Mouse (Mus musculus): ENCODE measurements around the gene Nav2. TPM values are rescaled to one million over a fixed set of nuclear protein-coding genes. Genes with fewer than 3 reads are reported as not detected.

Nav2 gene
- total RNA-seq, 2 experiments from 2014 or later = 77.4 to 100 TPM

DNA sequence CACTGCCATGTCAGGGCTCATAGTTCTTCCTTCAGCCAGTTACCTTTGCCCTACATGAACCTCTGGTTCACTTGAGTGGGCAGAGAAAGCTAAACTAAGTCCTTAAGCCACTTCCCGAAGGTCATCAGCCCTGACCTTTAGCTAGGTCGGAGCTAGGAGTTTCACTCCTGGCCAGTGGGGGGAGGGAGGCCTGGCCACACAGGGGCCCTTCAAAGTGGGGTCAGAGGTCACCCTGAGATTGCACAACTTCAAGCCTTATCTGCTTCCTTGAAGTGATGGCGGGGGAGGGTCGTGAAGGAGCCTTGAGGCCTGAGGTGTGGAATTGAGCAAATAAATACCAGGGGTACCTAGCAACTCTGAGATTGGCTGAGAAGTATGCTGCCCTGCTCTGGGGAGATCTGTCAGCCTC is 389.9 kb downstream of the Nav2 start:
- no peak for DNase-seq

DNA sequence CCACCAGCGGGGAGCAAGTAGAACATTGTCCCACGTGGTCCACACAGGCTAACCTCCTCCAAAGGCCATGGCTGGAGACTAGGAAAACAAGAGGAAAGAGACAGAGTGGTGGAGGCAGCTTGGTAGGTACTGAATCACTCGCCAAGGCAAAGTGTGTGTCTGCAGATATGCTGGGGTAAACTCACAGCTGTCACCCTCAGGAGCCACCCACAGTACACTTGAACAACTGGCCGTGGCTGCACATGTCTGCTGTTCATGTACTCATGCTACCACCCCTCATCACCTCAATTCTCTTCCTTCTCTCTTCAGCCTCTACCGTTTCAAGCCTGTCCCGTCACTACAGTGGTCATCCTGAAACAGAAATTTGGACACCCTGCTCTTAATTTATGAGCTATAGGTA is 393.0 kb downstream of the Nav2 start:
- no peak for DNase-seq

DNA sequence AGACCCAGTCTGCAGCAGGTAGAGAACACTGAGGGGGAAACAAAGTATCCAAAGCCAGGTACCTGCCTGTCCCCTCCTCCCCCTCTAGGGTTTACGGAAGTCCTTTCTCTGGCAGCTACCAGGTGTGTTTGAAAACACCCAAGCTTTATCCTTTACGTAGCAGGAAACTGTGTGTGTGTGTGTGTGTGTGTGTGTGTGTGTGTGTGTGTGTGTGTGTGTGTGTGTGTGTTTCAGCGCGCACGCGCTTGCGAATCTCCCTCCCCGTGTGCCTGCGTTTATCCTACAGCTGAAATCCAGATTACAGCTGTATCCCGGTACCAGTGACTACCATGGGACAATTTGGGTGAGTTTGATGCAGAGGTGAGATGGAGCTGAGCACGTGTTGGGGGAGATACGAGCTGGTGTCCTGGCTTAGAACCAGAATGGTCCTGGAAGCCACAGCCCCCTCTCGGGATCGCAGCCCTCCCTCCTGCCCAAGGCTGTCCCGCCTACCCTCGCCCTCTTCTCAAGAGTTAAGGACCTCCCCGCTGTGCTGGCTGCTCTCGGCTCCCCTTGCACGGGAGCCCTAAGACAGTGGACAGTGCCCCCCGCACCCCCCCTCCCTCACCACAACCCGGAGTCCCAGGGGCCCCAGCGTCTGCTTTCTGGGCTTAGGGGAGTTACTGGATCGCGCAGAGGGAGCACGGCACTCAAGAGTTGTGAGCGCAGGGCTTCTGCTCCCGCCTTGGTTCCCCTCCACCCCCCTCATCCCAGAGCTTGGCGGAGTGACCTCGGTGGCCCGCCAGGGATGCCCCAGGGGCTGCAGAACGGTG is 395.3 kb downstream of the Nav2 start:
- DNase-seq = no peak

DNA sequence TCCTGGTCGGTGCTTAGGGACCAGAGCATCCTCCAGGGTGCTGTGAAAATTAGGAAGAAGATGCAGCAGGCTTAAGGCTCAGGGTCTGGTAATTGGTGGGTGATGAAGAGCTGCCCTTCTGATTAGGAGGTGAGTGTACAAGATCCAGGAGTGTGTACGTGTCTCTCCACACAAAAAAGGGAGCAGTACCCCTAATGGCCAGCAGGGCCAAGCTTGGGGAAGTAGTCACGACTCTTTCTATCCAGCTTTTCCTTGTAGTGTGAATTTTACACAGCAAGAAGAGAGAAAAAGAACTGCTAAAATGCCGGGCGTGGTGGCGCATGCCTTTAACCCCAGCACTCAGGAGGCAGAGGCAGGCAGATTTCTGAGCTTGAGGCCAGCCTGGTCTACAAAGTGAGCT is 399.2 kb downstream of the Nav2 start:
- no peak for DNase-seq

DNA sequence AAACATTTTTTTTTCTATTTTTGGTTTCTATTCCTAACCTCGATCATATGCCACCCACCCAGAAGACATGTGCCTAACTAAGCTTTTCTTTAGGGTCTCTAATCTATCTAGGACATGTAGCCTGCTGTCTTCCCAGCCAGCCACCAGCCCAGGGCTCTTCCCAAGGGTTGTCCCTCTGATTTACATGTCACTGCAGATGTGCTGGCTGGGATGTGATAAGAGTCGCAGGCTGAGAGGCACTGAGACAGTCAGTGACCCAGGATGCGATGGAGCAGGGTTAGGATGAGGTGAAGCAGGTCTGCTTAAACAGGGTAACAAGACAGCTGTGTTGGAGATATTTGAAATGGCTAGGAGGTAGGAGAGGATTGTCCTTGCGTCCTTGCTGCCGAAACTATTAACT is 401.2 kb downstream of the Nav2 start:
- no peak for DNase-seq

DNA sequence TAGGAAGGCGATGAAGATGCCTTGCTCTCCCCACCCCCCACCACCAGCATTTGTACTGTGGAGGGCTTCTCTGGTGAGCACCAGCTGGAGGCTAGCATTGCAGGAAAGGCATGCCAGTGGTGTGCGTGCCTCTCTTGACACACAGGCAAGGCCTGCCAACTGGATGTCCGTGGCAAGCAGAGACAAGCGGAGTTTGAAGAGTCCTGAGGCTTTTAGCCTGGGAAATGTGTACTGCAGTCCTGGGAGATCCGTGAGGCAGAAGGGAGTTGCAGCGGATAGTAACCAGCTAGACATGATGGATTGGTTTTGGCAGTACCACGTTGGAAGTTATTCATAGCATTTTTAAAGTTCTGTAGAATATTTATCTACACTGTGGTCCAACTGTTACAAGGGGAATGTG is 405.4 kb downstream of the Nav2 start:
- DNase-seq = no peak

DNA sequence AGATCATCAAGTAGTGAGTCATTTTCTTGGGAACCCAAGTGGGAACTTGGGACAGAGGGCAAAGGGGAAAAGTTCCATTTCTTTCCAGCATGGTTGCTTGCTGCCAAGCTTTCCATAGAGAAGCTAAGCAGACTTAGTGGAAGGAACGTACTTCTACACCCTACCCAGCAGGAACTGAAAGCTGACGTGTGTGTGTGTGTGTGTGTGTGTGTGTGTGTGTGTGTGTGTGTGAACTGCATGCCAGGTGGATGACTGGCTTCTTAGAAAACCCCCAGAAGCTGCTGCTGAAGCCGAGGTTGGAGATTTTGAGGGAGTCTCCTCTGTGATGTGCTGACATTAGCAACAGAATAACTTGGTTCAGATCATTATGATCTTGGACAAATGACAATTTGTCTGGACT is 406.5 kb downstream of the Nav2 start:
- no peak for DNase-seq

DNA sequence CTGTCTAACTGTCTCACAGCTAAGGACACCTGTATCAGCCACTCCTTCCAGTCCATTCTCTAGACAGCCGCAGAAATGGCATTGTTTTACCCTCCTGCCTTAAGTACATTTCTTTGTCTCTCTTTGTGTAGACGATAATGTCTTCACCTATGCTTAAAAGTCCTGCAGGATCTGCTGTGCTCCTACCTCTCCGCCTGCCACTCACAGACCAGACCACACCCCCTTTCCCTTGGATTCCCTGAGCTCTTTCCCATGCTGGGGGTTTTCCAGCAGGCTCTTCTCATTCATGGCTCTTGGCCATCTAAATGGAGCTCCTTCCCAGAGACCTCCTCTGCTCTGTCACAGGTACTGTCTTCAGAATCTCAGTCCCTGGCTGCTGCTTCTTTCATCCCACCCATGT is 408.1 kb downstream of the Nav2 start:
- DNase-seq = no peak

DNA sequence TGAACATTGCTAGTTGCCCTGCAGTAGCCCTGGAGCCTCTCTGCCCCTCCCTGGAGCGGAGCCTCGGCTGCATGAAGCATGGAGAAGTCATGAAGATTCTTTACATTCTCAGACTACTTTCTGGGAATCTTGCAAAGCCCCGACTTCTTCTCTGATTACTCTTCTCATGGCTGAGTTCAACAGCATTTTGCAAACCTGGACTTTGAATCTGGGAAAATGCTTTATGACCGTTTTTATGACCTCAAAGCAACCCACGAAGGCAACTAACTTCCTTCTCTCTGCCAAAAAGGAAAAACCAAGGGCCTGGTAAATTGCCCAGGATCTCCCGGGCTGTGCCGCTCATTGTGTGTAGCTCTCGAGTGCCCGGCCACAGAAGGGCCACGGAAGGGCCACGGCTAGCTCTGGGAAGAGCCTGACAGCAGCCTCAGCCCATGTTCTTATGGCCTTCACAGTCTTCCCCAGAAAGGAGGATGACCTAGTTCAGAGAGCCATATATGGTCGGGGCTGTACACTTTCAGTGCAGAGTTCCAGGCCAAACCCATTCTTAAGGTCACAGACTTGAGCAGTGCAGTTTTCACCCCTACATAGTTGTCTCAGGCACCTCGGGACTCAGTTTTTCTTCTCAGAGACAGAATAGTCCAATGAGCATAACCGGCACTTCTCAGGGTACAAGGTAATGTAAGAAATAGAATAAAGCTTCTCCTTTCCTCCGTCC is 409.8 kb downstream of the Nav2 start:
- DNase-seq = no peak

DNA sequence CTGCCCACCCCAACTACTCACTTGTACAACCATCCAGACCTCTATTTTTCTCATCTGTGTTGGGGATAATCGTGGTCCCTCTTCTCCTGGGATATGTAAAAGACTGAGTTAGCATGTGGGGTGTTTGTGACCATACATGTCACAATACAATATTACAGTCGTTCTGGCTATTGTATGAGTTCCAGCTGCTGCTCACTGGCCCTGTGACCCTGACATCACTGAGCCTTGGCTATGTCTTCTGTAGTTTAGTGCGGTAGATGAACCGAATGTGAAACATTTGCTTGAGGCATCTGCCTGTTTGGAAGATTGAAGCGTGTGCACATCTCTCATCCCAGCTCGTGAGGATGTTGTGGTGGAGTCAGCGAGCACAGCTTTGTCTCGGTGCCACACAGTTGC is 410.4 kb downstream of the Nav2 start:
- DNase-seq = no peak

DNA sequence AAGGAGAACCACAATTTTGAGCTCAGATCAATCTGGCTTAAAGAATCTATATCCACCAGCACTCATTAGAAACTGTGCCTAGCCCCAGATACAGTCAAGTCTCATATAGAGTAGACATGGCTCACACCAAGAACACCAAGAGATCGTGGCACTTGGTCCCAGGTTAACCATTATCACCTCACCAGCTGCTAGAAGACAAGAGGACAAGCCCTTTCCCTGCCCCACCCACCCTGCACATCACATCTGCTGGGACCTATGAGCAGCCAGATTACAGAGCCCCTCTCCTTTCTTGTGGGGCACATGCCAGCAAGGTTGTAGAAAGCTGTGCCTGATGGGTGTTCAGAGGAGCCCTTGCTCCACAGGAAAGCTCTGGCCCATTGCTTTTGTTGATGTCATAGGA is 411.5 kb downstream of the Nav2 start:
- DNase-seq = no peak

DNA sequence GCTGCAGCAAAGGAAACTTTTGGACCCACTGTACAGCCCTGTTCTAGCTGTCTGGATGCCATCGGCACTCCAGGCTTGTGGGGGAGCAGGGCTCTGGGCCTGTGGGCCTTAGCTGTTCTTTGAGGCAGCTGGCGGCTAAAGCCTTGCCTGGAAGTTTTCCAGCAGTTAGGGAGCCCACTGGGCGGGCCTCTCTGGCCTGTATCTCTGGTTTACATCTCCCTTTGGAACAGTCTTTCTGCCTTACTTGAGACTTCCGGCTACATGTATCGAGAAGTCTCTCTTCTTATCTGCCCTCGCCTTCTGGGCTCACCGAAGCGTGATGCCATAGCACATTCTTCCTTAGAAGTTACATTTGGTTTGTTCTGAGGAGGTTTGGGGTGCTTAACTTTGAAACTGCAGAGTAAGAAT is 412.6 kb downstream of the Nav2 start:
- DNase-seq = no peak

DNA sequence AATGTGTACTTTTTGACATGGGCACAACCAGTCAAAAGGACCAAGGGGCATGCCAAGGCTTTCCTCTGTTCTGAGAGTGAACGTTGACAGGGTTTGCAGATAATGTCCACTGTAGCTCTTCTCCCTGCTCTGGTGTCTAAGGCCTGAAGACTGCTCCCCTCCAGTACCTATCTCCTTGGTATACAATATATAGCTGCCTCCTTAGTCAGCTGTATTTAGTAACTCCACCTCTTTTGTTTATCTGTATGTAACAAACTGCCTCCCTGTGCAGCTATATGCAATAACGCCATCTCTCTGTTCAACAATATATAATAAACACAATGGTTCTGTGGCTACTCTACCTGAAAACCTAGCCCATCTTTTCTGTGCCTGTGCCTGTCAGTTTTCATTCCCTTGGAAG is 413.7 kb downstream of the Nav2 start:
- DNase-seq = no peak

DNA sequence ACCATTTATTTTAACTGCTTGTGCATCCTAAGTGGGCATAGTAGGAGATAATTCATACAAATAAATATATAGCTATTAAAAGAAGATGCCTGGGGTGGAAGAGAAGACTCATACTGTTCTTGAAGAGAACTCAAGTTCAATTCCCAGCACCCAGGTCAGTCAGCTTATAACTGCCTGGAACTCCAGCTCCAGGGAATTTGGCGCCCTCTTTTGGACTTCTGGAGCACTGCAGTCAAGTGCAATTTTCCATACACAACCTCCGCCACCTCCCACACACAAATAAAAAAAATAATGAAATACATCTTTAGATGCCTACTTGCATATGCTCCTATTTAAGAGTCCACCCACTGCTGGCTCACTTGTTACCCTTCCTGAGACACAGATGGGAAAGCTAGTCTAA is 416.1 kb downstream of the Nav2 start:
- no peak for DNase-seq

DNA sequence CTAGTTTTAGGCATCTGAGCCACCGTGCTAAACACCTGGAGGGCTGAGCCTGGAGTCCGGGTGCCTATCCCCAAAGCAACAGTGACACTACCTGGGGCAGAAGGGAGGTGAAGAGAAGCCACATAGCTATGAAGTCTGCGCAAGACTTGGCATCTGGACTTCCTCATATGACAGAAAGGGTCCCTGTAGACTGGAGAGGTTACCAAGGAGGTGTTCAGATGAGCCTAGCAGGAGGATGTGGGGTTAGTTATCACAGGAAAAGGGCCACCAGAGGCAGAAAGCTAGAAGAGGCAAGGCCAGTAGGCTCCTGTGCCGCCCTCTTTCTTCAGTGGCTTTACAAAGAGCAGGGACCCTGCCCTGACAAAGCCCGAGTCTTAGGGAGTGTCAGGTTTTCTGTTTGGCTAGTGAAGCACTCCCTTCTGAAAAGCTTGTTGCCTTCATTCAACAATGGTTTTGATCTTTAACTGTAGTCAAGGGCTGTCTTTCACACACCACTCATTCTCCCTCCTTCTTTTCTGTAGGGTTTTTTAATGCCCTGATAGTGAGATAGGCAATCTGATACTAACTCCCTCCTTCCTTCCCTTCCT is 417.7 kb downstream of the Nav2 start:
- no peak for DNase-seq

DNA sequence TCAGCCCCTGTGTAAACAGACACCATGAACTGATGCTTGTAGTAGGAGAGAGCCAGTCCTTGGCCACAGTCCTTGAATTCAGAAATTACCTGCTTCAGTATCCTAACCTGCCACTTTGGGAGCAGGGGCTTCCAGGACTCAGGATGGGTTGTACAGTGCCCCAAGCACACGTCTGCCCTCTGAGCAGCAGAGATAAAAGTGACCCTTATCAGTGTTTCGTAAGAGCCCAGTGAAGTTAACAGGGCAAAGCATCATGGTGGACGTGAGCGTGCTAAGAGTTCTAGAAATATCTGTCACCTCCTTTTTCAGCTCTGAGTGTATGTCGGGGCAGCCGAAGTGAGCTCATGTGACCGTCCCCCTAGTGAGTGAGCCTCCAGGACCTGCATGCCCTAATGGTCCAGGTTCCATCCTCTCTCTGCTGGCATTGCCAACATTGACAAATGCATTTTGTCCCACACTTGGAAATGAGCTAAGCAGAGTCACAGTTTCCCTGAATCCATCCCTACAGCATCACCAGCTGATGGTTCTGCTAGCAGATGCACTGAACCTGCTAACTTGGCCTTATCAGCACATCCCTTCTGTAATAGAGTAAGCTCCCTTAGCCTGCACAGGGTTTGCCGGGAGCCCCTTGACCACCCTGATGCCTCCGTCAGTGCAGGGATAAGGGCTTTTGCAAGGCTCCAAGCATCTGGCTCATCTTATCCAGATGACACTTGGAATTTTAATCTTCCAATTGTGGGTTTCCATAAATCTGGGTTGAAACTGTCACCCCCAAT is 418.6 kb downstream of the Nav2 start:
- no peak for DNase-seq

DNA sequence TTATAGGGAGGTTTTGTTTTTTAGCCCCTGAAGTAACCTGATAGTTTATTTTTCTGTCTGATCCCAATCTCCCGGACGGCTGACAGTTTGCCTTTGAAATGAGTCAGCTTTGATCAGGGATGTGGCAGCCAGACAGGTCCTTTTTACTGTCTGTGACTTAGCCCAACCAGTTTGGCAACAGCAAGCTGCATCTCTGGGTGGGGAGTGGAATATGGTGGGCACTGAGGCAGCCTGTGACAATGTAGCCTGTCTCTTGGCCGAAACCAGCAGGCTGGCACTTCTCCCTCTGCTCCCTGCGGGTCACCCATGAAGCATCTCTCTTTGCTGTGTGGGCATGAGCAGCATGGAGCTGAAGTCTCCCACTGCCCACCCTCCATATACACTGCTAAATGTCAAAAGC is 421.7 kb downstream of the Nav2 start:
- no peak for DNase-seq

DNA sequence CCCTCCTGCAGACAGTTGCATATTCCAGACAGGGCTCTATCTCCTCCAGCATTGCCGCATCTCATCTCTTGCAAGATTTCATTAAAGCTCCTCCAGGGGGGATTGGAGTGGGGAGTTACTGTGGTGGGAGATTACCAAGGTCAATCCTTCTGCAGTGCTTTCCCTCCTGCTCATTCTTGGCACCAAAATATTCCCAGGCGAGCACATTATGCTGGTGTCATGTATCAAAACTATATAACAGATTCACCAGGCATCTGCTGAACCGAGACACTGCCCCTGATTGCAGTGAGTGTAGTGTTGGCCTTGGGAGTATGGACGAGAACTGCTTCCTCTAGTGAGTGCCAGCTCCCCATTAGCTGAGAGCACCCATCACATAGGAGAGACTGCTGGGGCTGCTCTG is 423.4 kb downstream of the Nav2 start:
- DNase-seq = no peak

DNA sequence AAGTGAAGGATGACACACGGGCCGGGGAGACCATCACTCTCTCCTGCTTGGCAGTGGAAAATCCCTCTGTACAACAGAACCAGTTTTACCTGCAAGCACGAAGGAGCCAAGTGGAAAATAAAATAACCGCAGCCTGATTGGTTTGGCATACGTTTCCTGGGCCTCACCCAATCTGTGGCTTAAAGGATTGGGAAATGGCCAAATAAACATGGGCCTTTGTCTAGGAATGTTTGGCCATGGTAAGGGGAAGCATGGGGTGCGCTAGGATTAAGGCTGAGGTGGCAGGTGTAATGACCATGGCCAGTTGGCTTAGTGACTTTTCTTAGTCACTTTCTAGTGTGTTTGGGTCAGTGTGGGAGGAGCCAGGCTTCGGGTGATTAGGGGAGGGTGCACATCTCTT is 424.1 kb downstream of the Nav2 start:
- DNase-seq = no peak

DNA sequence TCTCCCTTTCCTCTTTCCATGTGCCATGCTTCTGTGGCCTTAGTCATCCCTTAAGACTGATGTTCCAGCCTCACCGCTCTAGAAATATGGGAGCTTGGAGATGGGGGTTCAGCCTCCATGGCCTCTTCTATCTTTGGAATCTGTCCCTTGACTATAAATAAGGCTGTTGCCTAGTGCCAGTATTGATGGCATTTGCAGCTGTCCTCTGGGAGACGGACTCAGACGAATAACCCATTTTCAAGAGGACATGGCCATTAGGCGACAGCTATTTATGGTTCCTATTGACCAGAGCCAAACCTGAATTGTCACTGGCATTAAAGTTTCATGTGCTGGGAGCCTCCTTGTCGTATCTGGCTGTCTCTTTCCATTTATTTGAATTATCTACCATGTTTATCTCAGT is 425.6 kb downstream of the Nav2 start:
- no peak for DNase-seq

DNA sequence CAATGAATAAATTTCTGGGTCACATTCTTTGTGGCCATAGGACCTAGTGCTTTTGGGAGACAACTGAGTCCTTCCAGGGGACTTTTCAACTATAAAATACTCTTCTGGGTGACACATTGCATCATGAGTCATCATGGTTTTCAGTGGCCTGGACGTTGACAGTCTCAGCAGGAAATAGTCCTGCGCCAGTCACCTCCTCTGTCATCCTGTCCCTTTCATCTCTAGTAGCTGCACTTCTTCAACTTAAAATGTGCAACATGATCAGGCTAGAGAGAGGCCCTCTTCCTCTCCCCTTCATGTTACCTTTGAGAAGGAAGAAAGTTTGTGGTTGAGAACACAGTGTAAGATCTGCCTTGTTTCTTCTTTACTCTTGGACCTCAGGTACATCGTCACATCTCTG is 426.5 kb downstream of the Nav2 start:
- DNase-seq = no peak

DNA sequence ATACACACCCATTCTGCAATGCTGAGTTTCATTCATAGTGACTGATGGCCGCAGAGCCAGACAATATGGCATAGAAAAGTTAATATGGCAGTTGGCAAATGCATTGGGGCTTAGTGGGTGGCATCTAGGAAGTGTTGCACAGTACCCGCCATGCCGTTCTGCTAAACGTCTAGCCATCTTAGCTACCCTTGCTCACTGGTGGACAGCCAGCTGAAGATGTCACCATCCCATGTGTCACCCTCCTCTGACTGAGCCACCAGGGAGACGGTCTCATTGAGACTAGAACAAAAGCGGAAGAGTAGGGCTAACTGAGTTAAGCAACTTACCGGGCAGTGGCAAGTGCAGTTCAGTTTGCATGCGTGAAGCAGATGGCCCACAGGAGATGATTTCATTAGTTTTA is 428.2 kb downstream of the Nav2 start:
- no peak for DNase-seq

DNA sequence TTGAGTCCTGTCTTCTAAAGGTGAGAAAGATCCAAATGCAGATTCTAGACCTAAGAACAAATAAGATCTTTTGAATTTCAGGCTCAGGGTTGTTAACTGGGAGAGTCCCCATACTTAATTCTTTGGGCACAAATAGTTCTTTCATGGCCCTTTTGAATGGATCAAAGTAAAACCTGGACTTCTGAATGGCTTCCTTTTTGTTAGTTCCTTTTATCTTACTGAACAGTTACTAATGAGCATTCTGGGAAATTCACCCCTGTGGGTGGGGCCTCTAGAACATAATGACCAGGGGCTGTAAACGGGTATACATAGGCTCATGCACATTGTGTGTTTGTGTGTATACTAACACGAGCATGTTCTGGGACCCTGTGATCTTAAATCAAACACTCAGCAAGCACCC is 429.2 kb downstream of the Nav2 start:
- DNase-seq = no peak
